ENCODE assay signal across 21 mouse cellular contexts in genomic region chr19:24221455-24221854, GRCm38 (mm10). TPM values are rescaled to one million over a fixed set of nuclear protein-coding genes. Genes with fewer than 3 reads are reported as not detected.
DNase-seq lines count a peak whose midpoint lies in the region; ATAC-seq and TF ChIP-seq lines count a peak whose summit lies in the region.
"Had no signal": no experiment of that assay in that cellular context is flagged by ENCODE, and none has a peak within 500 bp of the region (broad histone marks: within the 10 kb centered on the region; RNA-seq: fewer than 3 reads in every experiment).

No protein-coding gene starts in this region.

- no peak for ATAC-seq in heart, postnatal 0 days (ENCODE audit: insufficient read depth, low read depth)
- no peak for ATAC-seq in intestine, embryonic 16.5 days
- no peak for ATAC-seq in liver, postnatal 0 days
- ATAC-seq: forebrain, postnatal 0 days had no signal

- H3K9ac ChIP-seq in heart, postnatal 0 days (replicated peaks; ENCODE audit: low read depth, low read length) = no peak overlapping the region
- H3K9ac ChIP-seq in intestine, embryonic 16.5 days (ENCODE audit: low read depth, low read length) = no peak overlapping the region
- no peak overlapping the region for H3K9ac ChIP-seq in liver, postnatal 0 days (replicated peaks)
- H3K9ac ChIP-seq: forebrain, postnatal 0 days; heart, embryonic 12.5 days; hindbrain, embryonic 15.5 days; liver, embryonic 15.5 days; neural tube, embryonic 13.5 days had no signal

- no peak for TF ChIP-seq CTCF in heart, postnatal 0 days (IDR thresholded peaks at IDR 0.05; ENCODE audit: low read depth)
- TF ChIP-seq CTCF in liver, postnatal 0 days (IDR thresholded peaks at IDR 0.05; ENCODE audit: low read depth) = no peak

- 81% methylated on average over 4 of the region's 4 CpGs for WGBS in heart, postnatal 0 days
- 66% methylated on average over 4 of the region's 4 CpGs for whole genome bisulfite sequencing in intestine, embryonic 16.5 days
- 70% methylated on average over 4 of the region's 4 CpGs for WGBS in liver, postnatal 0 days (ENCODE audit: insufficient replicate concordance)

- no peak overlapping the region for H3K27ac ChIP-seq in heart, postnatal 0 days (ENCODE audit: low read depth)
- no peak overlapping the region for H3K27ac ChIP-seq in intestine, embryonic 16.5 days (ENCODE audit: low read length)
- H3K27ac ChIP-seq in liver, postnatal 0 days (ENCODE audit: low read depth) = no peak overlapping the region
- H3K27ac ChIP-seq: embryonic facial prominence, embryonic 10.5 days; hindbrain, embryonic 15.5 days; left cerebral cortex, adult 2 months; liver, embryonic 15.5 days; midbrain, embryonic 10.5 days; neural tube, embryonic 13.5 days had no signal

- no peaks in the 10 kb centered on the region; the same call in 1 of the 2 replicates for H3K4me1 ChIP-seq in heart, postnatal 0 days (ENCODE audit: control insufficient read depth, insufficient read depth)
- H3K4me1 ChIP-seq in intestine, embryonic 16.5 days (ENCODE audit: control insufficient read depth, insufficient read depth, low read length) = no peaks in the 10 kb centered on the region
- H3K4me1 ChIP-seq in liver, postnatal 0 days (ENCODE audit: insufficient read depth) = peaks cover 3% of the 10 kb centered on the region; the same call in 1 of the 2 replicates

- no peak overlapping the region for H3K4me3 ChIP-seq in heart, postnatal 0 days (ENCODE audit: low read depth, low read length)
- no peak overlapping the region for H3K4me3 ChIP-seq in intestine, embryonic 16.5 days (ENCODE audit: low read length)
- no peak overlapping the region for H3K4me3 ChIP-seq in liver, postnatal 0 days (ENCODE audit: low read depth, low read length)
- H3K4me3 ChIP-seq: embryonic facial prominence, embryonic 10.5 days; erythroblast, embryonic 14.5 days; heart, embryonic 12.5 days; hindbrain, embryonic 15.5 days; left cerebral cortex, adult 2 months; liver, embryonic 15.5 days; midbrain, embryonic 10.5 days; neural tube, embryonic 13.5 days had no signal

- 0 out of 2 replicates have a peak overlapping the region, but pooled peaks have one; percentile 11 for H3K4me2 ChIP-seq in heart, postnatal 0 days (ENCODE audit: low read depth, low read length)
- 0 out of 2 replicates have a peak overlapping the region, but pooled peaks have one; percentile 3 for H3K4me2 ChIP-seq in intestine, embryonic 16.5 days (ENCODE audit: low read depth, low read length)
- no peak overlapping the region for H3K4me2 ChIP-seq in liver, postnatal 0 days (ENCODE audit: low read depth, low read length)
- H3K4me2 ChIP-seq: heart, embryonic 12.5 days; hindbrain, embryonic 15.5 days; liver, embryonic 15.5 days; neural tube, embryonic 13.5 days had no signal

- no peaks in the 10 kb centered on the region for H3K27me3 ChIP-seq in heart, postnatal 0 days (ENCODE audit: control insufficient read depth, insufficient read depth, low read length)
- peaks cover 5% of the 10 kb centered on the region; the same call in 1 of the 2 replicates for H3K27me3 ChIP-seq in intestine, embryonic 16.5 days (replicated peaks; ENCODE audit: control insufficient read depth, insufficient read depth, low read length)
- H3K27me3 ChIP-seq in liver, postnatal 0 days (ENCODE audit: insufficient read depth, low read length) = peaks cover 14% of the 10 kb centered on the region
- H3K27me3 ChIP-seq: heart, embryonic 12.5 days had no signal

- H3K36me3 ChIP-seq in heart, postnatal 0 days (replicated peaks; ENCODE audit: control insufficient read depth, insufficient read depth, low read length) = no peaks in the 10 kb centered on the region
- H3K36me3 ChIP-seq in intestine, embryonic 16.5 days (ENCODE audit: control insufficient read depth, insufficient read depth, low read length) = no peaks in the 10 kb centered on the region
- no peaks in the 10 kb centered on the region for H3K36me3 ChIP-seq in liver, postnatal 0 days (replicated peaks; ENCODE audit: insufficient read depth, low read length)
- H3K36me3 ChIP-seq: embryonic facial prominence, embryonic 10.5 days; heart, embryonic 12.5 days; hindbrain, embryonic 15.5 days; liver, embryonic 15.5 days; midbrain, embryonic 10.5 days; neural tube, embryonic 13.5 days had no signal

- TF ChIP-seq EP300 in heart, postnatal 0 days (IDR thresholded peaks at IDR 0.05; ENCODE audit: low read depth) = no peak
- TF ChIP-seq EP300 in liver, postnatal 0 days (IDR thresholded peaks at IDR 0.05; ENCODE audit: low read depth) = no peak

- intact Hi-C loops in heart, postnatal 14 days (cut with DNase I) = no loop called here

- H3K9me3 ChIP-seq in heart, postnatal 0 days (replicated peaks; ENCODE audit: control insufficient read depth, low read length) = no peaks in the 10 kb centered on the region
- H3K9me3 ChIP-seq in intestine, embryonic 16.5 days (ENCODE audit: control insufficient read depth, low read length) = no peaks in the 10 kb centered on the region
- H3K9me3 ChIP-seq in liver, postnatal 0 days (ENCODE audit: low read length) = no peaks in the 10 kb centered on the region
- H3K9me3 ChIP-seq: embryonic facial prominence, embryonic 10.5 days; heart, embryonic 12.5 days; hindbrain, embryonic 15.5 days; liver, embryonic 15.5 days; midbrain, embryonic 10.5 days; neural tube, embryonic 13.5 days had no signal

- no peak for DNase-seq in heart, postnatal 0 days (ENCODE audit: low spot score)
- DNase-seq in heart, postnatal 14 days = no peak
- DNase-seq in lung, postnatal 10 days = peak; percentile 43
- no peak for DNase-seq in lung, postnatal 25 days (ENCODE audit: low spot score)
- no peak for DNase-seq in liver, postnatal 0 days
- DNase-seq in ovary, postnatal 36 days (ENCODE audit: low spot score) = no peak
- DNase-seq: adrenal gland, adult 2 months; cerebellum, adult 11 months; cerebellum, postnatal 25 days; forebrain, postnatal 0 days; gastrocnemius, postnatal 10 days; kidney, postnatal 10 days had no signal

RNA-seq across cellular contexts. Expression of gene Tjp2, which starts 3.4 kb away (rescaled TPM):
- total RNA-seq in heart, postnatal 0 days (2014; rRNA removed; ENCODE audit: low replicate concordance) = 15.7 and 25.2 TPM in 2 replicates
- polyA plus RNA-seq in heart, postnatal 0 days (2015; fragmentation: Nextera tagmentation; extraction: Ambion mirVana) = 12.5 and 13.0 TPM in 2 replicates
- total RNA-seq in heart, postnatal 14 days (2021) = 10 to 100 TPM; 20.3 to 23.1 TPM
- polyA plus RNA-seq in intestine, embryonic 16.5 days (2015; fragmentation: Nextera tagmentation; extraction: Ambion mirVana) = 33.0 and 40.2 TPM in 2 replicates
- polyA plus RNA-seq in liver, postnatal 0 days (2015; fragmentation: Nextera tagmentation; extraction: Ambion mirVana) = 3.5 and 4.1 TPM in 2 replicates

RNA-seq across cellular contexts. Expression of gene Fxn, which starts 59.0 kb away (rescaled TPM):
- total RNA-seq in heart, postnatal 0 days (2014; rRNA removed; ENCODE audit: low replicate concordance) = 36.6 and 57.2 TPM in 2 replicates
- polyA plus RNA-seq in heart, postnatal 0 days (2015; fragmentation: Nextera tagmentation; extraction: Ambion mirVana) = 77.0 and 79.7 TPM in 2 replicates
- 10 to 100 TPM; 22.4 to 26.0 TPM for total RNA-seq in heart, postnatal 14 days (2021)
- polyA plus RNA-seq in intestine, embryonic 16.5 days (2015; fragmentation: Nextera tagmentation; extraction: Ambion mirVana) = 34.1 and 37.6 TPM in 2 replicates
- 34.2 and 34.8 TPM in 2 replicates for polyA plus RNA-seq in liver, postnatal 0 days (2015; fragmentation: Nextera tagmentation; extraction: Ambion mirVana)
